Mouse (Mus musculus) yolk sac, embryonic 10.5 days (tissue): ENCODE data around the gene Dhx32.

Source experiments
- DNase-seq: peaks from one replicate; pipeline ENCODE4 v3.0.0-alpha.2; 2017; ENCODE audit warnings: low spot score

Gene Dhx32

DNA sequence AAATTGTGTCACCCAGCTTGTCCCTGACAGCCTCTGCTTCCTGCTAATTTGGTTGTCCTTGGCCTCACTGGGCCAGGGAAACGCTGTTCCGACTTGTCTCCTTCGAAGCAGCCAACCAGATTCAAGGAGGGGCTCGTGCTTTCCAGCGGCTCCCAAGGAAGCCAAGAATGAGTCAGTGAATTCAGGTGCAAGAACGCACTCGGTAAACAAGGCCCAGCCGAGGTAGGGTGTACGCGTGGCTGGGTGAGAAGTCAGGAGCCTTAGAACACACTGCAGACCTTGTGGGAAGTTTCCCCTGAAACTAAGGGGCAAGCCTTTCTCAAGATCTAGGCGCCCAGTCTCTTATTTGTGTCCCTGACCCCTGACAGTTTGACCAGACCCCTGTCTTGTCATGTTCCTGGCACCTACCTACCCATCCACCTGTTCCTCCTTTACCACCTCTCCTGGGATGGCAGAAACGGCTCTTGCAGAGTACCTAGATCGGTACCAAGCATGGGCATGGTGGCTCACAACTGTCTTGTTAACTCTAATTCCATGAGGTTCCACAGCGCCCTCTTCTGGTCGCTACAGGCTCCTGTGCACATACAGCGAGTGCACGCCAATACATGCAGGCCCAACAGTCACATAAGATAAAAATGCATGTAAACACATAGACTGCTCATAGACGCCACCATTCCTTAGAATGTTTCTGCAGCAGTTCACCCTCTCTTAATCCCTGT is at the start of gene Dhx32:
Gene Dhx32, minus strand, starts transcription at position 10 of the 719 bp plus-strand sequence.
- DNase-seq = peak; percentile 78

DNA sequence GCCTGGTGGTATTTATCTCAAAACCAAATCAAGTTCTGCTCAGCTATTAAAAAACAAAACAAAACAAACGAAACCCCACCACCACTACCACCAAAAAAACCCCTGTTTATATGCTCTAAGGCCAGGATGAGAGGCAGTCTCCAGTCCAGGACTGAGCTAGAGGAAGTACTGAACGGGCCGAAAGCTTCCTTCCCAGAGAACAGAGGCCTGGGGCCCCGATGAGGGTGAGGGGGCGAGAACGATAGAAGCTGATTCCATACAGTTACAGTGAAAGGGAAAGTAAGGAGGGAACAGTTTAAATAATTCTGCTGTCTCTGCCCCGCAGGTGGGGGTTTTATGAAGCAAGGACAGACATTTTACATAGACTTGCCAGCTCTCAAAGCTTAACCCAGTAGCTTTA is 47.1 kb upstream of the Dhx32 start:
- DNase-seq = no peak

DNA sequence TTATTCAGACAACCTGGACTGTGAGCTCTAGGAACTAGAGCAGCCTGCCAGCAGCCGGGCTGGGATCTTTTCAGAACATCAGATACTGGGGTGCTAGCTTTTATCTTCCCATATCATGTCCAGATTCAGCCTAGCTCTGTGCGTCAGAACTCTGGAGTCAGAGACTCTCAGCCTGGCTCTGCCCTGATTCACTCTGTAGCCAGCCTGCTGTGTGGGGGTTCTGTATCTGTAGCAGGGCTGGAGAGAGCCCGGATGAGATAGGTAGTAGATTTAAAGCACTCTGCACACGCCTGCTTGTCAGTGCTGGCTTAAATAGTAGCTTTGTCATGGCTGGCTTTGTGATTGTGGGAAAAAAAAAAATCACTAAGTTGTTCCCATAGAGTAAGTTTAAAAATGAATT is 46.0 kb upstream of the Dhx32 start:
- no peak for DNase-seq

DNA sequence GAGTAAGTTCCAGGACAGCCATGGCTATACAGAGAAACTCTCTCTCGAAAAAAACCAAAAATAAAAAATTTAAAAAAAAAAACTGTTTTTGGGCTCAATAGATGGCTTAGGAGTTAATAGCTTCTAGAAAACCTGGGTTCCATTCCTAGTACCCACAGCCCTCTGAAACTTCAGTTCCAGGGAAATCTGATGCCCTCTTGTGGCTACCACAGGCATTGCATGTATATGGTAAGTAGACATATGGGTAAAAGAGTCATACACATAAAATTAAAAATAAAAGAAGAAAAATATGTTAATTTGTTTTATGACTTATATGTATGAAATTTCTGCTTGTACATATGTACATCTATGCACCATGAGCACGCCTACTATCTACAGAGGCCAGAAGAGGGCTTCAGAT is 42.1 kb upstream of the Dhx32 start:
- DNase-seq = no peak

DNA sequence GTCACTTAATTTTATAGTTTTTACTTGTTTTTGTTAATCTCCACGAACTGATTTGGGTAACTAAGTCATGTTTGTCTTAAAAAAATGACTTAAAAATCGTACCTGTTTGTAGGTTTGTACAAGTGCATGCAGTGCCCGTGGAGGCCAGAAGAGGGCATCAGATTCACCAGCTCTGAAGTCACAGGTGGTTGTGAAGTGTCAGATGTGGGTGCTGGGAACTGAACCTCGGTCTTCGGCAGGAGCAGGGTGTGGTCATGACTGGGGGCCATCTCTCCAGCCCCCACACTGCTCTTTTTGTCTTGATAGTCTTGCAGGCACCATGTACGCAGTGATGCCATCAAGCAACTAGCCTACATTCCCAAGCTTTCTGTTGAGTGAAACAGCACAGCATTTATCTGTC is 41.2 kb upstream of the Dhx32 start:
- DNase-seq = no peak

DNA sequence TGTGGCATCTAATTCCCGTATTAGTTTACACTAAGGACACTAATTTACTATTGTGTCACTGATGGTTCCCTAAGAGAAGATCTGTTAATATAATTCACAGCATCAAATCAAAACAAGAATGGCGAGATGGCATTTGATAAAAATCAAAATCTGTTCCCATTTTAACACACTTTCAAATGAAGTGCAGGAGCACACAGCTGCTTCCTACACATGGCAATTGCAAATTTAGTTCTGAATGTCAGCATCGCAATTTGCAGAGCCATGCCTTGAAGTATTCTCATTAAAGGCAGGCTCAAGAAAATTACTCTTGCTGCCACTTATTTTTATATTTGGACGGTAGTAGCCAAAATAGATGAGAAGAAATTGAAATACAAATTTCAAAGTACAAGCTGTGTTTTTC is 30.8 kb upstream of the Dhx32 start:
- DNase-seq = no peak

DNA sequence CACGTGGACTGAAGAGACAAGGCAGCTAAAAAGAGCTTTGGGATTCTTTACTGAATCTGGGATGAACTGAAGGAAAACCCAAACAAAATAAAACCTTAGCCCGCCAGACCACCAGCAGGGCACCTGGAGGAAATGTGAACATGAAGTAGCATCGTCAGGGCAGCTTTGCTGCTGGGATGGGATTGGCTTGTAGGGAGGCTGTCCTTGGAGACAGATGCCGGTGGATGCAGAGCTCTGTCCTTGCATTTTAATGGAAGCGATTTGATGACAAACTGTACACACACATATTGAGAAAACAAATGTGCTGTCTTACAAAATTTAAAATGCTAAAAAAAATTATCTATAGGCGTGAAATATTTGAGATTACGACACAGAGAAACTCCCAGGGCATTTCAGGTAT is 30.4 kb upstream of the Dhx32 start:
- no peak for DNase-seq

DNA sequence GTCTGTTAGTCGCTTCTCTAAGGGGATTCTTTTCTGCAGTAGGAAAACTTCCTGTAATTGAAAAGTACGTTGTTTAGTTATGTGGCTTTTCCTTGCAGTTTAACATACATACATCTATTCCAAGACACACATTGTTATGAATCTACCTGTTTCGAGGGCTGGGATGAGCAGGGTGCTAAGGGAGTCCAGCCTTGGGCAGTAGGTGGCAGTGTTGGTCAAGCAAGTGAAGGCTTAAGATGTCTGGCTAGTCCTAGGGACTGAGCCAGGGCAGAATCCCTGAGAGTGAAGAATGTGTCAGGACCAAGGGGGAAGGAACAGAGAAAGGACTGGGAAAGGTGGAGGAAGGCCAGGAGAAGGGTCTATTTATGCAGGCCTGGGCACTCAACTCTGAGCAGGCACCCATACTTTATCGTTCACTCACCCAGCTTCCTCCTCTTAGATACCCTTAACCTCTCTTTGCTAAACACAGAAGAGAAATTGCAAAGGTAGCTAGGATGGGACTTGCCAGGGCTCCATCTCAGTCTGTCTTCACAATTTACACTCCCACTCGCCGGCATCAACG is 23.2 kb upstream of the Dhx32 start:
- DNase-seq = peak; percentile 54

DNA sequence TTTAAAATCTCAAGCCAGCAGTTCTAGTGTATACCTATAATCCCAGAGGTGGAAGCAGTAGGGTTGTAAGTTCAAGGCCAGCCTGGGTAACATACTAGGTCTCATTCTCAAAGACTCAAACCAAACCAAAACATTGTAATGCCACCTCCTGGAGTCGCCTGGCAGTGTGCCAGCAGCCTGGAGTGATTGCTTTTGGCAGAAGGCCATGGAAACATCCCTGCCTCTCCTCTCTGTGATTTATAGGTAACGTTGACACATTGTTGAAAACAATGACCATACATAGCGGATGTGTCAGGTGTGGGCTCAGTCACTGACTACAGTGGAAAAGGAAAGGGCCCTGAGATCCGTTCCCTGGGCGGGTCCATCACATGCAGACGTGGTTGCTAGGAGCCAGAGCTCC is 19.3 kb upstream of the Dhx32 start:
- no peak for DNase-seq

DNA sequence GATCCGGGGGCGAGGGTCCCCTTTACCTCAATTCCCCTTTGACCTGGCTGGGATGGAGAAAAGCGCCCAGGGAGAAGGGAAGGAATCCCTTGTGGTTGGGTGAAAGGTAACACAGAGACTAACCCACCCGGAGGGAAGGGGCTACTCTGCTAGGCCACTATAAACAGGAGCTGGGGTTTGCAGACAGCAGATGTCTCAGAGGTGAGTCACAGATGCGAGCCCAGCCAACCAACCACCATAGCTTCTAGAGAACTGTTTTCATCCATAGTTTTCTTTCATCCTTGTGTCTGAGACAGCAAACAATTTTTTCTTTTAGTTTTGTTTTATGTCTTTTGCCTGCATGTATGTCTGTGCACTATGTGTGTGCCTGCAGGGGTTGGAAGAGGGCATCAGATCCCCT is 17.4 kb upstream of the Dhx32 start:
- no peak for DNase-seq

DNA sequence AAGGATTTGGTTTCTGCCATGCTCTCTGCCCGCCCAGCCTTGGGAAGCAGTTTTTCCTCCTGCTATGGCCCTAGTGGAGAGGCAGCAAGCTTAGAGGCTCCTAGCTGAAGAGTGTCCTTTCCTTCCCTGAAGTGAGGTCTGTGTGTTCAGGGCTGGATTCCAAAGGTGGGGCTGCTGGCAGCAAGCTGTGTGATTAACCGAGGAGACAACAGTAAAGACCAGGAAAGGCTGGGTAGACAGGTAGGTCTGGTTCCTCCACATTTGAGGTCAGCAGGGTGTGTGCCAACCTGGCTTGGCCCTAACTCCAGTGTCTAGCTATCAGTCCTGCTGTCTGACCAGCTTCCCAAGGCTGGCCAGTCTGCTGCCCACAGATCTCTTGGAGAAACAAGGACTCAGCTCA is 12.2 kb upstream of the Dhx32 start:
- DNase-seq = no peak

DNA sequence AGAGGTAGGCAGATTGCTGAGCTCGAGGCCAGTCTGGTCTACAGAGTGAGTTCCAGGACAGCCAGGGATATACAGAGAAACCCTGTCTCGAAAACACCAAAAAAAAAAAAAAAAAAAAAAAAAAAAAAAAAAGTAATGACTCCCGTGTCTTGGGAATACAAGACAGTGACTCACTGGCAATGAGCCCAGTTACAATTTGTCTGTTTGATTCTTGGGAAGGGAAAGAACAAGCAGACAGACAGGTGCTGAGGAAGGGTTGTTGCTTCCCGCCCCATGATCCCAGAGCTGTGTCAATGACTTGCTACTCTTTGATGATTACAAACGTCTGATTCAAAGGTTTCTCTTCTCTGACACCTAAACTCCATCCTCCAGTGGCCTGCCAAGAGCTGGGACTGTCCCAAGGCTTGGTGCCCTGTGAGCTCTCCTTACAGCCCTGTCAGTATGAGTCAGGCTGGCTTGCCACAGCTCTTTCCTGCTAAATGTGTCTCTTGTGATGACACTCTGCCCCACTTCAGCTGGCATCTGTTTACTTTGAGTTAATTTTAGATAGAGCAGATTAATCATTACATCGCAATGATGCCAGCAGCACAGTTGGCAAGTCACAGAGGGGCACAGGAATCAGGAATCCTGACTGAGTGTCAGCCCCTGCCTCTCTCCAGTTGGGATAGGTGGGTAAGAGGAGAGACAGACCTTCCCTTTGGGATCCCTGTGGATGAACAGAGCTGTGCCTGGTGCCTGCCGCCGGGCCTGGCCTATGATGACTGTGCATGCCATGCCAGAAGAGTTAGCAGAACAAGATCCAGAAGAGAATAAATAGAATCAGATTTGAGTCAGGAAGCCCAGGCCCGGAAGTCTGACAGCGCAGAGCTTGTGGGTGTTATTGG is 11.0 kb upstream of the Dhx32 start:
- DNase-seq = no peak

DNA sequence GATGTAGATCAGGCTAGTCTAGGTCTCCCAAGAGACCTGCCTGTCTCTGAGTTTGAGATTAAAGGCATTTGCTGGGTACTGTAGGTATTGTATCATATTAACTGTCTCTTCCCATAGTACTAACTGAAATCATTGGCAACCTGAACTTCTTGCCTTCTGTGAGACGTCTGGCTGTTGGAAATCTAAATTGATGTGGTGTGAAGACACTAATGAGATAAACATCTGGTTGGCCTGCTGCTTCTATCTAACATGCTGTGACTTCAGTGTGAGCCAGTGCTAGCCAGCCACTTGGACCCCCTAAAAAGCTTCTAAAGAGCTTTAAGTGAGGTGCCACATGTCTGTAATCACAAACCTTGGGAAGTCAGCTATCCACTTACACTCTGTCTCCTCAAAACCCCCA is 10.2 kb upstream of the Dhx32 start:
- DNase-seq = no peak

DNA sequence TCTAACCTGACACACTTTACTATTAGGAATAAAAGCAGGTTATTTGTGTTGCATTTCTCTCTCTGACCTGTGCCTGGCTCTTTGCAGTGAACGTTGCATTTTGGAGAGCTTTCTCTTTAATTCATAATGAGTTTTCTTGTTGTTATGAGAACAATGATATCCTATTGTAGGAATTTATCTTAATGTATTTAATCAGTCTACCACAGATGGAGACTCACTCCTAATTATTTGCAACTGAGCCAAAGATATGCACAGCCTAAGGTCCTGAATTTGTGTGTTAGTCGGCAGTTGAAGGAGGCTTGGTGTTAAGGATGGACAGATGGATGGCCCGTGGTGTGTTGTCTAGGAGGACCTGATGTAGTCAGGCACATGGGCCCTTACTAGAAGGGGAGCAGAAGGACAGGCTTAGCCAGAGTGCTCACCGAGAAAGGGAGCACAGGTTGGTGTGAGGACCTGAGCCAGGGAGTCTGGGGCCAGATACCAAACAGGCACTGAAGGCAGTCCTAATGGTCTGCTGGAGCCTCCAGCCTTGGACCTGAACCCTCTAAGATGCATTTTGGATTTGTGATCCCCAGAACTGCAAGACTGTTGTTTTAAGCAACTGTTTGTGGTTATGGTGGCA is 8.2 kb upstream of the Dhx32 start:
- no peak for DNase-seq

DNA sequence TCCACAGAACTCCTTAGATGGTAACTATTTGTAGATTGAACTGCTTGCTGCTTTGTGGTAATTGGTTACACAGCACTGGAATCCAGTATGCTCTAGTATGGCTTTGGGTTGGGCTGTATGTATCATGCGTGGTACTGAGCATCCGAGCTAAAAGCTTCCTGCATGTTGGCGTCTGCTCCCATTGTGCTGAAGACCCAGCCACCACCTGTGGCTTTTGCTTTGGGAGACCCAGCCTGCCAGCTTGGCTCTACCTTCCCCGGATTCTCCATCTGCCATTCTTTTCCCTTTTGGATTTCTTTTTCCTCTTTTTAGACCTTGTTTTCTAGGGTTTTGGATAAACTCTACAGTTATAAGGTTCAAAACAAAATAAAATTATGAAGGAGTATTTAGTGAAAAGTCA is 7.6 kb upstream of the Dhx32 start:
- no peak for DNase-seq

DNA sequence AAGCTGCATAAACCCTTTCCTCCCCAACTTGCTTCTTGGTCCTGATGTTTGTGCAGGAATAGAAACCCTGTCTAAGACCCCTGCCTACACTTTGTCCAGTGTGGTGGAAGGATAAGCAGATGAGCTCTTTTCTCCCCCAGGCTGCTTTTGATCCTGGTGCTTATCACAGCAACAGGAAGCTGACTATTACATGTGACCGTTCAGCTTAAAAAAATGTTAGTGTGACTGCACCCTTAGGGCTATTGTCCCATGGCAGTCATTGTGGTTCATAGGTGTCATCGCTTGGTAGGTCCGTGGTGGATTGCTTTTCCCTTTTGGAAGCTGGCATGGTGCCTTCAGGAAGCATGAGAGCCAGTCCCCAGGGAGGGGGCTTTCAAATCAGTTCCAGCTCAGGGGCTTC is 5.6 kb upstream of the Dhx32 start:
- DNase-seq = no peak

DNA sequence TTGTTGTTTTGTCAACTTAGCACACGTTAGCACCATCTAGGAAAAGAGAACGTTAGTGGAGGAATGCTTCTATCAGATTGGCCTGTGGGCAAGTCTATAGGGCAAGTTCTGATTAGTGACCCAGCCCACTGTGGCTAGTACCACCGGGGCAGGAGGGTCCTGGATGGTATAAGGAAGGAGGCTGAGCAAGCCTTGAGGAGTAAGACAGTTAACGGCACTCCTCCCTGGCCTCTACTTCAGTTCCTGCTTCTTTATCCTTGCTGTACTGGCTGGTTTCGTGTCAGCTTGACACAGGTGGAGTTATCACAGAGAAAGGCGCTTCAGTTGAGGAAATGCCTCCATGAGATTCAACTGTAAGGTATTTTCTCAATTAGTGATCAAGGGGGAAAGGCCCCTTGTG is 5.0 kb upstream of the Dhx32 start:
- DNase-seq = no peak

DNA sequence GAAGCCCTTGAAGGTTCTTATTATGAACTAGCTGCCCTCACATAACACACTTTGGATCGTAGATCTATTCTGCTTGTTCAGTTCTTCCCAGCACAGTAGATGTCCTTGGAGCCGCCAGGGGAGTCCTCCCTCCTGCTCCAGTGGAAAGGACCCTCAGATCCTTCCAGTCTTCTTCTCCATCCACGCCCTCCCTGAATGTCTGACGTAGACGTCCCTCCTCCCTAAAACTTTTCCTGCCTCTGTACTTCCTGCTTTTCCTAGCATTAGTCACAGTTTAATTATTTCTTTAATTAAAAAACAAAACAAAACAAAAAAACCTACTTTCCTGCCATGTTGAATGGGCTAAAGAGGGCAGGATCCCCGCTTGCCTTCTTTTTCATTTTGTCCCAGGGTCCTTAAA is 535 bp downstream of the Dhx32 start:
- DNase-seq = no peak

DNA sequence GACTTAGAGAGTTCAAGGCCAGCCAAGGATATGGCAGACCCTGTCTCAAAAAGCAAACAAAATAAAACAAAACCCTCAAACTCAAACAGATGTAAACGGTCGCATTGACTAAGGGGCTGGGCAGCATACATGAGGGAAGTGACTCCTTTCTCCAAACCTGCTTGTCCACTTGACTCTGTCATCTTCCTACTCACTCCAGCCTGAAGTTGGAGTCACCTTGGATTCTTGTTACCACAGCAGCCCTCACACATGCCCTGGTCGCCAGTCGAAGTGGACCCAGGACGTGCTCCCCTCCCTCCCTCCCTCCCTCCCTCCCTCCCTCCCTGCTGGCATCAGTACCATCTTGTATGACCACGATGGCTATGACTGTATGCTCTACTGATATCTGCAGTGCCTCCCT is 943 bp downstream of the Dhx32 start:
- DNase-seq = no peak

DNA sequence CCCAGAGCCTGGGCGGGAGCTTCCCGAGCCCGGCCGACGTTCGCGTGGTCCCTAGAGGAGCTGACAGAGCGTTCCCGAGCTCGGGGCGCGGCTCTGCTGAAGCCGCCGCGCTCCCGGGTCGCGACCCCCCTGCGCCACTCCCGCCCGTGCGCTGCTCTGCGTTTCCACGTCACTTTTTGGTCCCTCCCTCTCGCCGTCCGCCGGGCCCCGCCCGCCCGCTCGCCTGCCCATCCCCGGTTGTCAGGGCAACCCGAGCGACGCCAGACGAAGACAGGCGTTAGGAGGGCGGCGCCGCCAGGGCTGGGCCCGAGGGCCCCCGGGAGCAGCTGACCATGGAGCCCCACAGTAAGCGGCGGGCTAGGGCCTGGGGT is 5.9 kb downstream of the Dhx32 start, which contains the start of gene Fank1:
Gene Fank1, plus strand, starts transcription at position 236 of the 371 bp plus-strand sequence.
- peak; percentile 96 for DNase-seq

DNA sequence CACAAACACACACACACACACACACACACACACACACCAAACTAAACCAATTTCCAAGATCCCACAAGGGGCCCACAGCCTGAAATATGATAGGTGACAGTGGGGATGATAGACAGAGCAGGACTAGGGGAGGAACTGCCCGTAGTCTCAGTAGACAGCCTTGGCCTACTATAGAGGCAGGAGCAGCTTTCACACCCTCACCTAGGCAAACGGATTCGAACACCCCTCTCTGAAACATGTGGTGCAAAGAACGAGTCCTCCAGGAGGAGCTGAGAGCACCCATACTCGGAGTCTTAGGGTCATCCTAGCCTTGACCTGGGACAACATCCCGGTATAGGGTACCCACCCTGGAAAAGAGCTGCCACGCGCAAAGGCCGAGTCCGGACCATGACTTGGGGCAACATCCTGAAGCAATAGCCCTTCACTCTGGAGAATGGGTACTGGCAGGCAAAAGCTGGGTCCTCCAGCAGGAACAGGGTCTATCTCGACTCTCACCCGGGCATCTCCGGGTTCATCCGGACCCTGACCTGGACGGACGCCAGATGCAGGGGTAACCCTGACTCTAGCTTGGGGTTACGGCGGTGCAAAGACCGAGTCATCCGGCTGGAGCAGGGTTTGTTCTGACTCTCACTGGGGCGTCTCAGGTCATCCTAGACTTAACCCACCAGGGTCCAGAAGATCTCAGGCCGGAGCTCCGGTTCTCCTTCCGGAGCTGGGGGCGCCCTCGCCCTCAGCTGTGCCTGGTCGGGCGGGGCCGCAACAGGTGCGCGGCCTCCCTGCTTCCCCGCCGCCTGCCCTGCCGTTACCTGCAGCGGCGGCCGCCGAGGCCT is 6.5 kb downstream of the Dhx32 start:
- DNase-seq = no peak

DNA sequence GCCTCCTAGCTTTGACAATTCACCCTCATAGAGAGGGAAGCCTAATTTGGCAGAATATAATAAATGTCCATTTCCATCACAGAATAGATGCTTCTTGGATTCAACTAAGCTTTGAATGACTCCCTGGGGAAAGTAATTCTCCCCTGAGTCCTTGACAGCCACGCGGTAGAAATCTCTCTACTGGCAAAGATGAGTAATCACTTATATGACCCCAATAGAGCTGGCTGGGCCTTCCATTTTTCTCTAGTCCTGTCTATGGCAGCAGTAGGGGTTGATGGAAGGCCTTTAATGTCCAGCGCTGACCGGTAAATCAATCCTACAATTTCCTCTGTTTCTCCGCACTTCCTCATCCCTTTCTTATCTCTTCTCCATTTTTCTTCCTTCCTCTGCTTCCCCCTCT is 7.3 kb downstream of the Dhx32 start:
- DNase-seq = no peak
